Mouse (Mus musculus): ENCODE data around the gene Hdac11. TPM values are rescaled to one million over a fixed set of nuclear protein-coding genes. Genes with fewer than 3 reads are reported as not detected.

Gene Hdac11
- polyA plus RNA-seq, 1 experiment = 1.5 TPM

GRCm38 (mm10) chr6:91124286-91125227 is 31.9 kb upstream of the Hdac11 start:
- Histone ChIP-seq H3K4me3 (replicated peaks) (no peak overlapping the region), H3K36me3 (ENCODE audit: control insufficient read depth) (peaks cover 20% of the 10 kb centered on the region), H3K4me1 (ENCODE audit: control insufficient read depth) (peaks cover 31% of the 10 kb centered on the region), H3K27me3 (ENCODE audit: control insufficient read depth) (peaks cover 55% of the 10 kb centered on the region), H3K9me3 (ENCODE audit: control insufficient read depth, low read length) (peaks cover 22% of the 10 kb centered on the region)
- no peak for TF ChIP-seq TAL1 (IDR thresholded peaks at IDR 0.05; ENCODE audit: low read length)
- TF ChIP-seq GATA1 (IDR thresholded peaks at IDR 0.05; ENCODE audit: low read length) = no peak

GRCm38 (mm10) chr6:91125228-91125585 is 31.3 kb upstream of the Hdac11 start:
- TF ChIP-seq TAL1 (IDR thresholded peaks at IDR 0.05; ENCODE audit: low read length) (no peak), GATA1 (IDR thresholded peaks at IDR 0.05; ENCODE audit: low read length) (no peak)
- Histone ChIP-seq H3K27me3 (ENCODE audit: control insufficient read depth) (peaks cover 55% of the 10 kb centered on the region), H3K9me3 (ENCODE audit: control insufficient read depth, low read length) (peaks cover 22% of the 10 kb centered on the region), H3K4me1 (ENCODE audit: control insufficient read depth) (peaks cover 29% of the 10 kb centered on the region), H3K36me3 (ENCODE audit: control insufficient read depth) (peaks cover 15% of the 10 kb centered on the region), H3K4me3 (replicated peaks) (no peak overlapping the region)

GRCm38 (mm10) chr6:91128996-91129395 is 27.5 kb upstream of the Hdac11 start:
- no peaks in the 10 kb centered on the region for H3K36me3 ChIP-seq (ENCODE audit: control insufficient read depth)
- H3K4me1 ChIP-seq (ENCODE audit: control insufficient read depth) = peaks cover 34% of the 10 kb centered on the region
- TF ChIP-seq GATA1 (IDR thresholded peaks at IDR 0.05; ENCODE audit: low read length) (no peak), TAL1 (IDR thresholded peaks at IDR 0.05; ENCODE audit: low read length) (no peak)
- H3K27me3 ChIP-seq (ENCODE audit: control insufficient read depth) = peaks cover 54% of the 10 kb centered on the region
- no peak overlapping the region for H3K4me3 ChIP-seq (replicated peaks)
- H3K9me3 ChIP-seq (ENCODE audit: control insufficient read depth, low read length) = peaks cover 5% of the 10 kb centered on the region

GRCm38 (mm10) chr6:91130856-91131255 is 25.6 kb upstream of the Hdac11 start:
- TF ChIP-seq TAL1 (IDR thresholded peaks at IDR 0.05; ENCODE audit: low read length) (no peak), GATA1 (IDR thresholded peaks at IDR 0.05; ENCODE audit: low read length) (no peak)
- Histone ChIP-seq H3K27me3 (ENCODE audit: control insufficient read depth) (peaks cover 45% of the 10 kb centered on the region), H3K36me3 (ENCODE audit: control insufficient read depth) (no peaks in the 10 kb centered on the region), H3K4me1 (ENCODE audit: control insufficient read depth) (peaks cover 27% of the 10 kb centered on the region), H3K4me3 (replicated peaks) (no peak overlapping the region), H3K9me3 (ENCODE audit: control insufficient read depth, low read length) (peaks cover 5% of the 10 kb centered on the region)

GRCm38 (mm10) chr6:91137343-91137956 is 19.0 kb upstream of the Hdac11 start:
- Histone ChIP-seq H3K27me3 (ENCODE audit: control insufficient read depth) (peaks cover 42% of the 10 kb centered on the region), H3K36me3 (ENCODE audit: control insufficient read depth) (no peaks in the 10 kb centered on the region), H3K9me3 (ENCODE audit: control insufficient read depth, low read length) (no peaks in the 10 kb centered on the region), H3K4me1 (ENCODE audit: control insufficient read depth) (peaks cover 34% of the 10 kb centered on the region), H3K4me3 (replicated peaks) (no peak overlapping the region)
- TF ChIP-seq GATA1 (IDR thresholded peaks at IDR 0.05; ENCODE audit: low read length) = no peak
- TF ChIP-seq TAL1 (IDR thresholded peaks at IDR 0.05; ENCODE audit: low read length) = no peak

- peaks cover 41% of the 10 kb centered on the region for H3K27me3 ChIP-seq (ENCODE audit: control insufficient read depth)
- H3K4me3 ChIP-seq (replicated peaks) = no peak overlapping the region
- no peaks in the 10 kb centered on the region for H3K36me3 ChIP-seq (ENCODE audit: control insufficient read depth)
- H3K4me1 ChIP-seq (ENCODE audit: control insufficient read depth) = peaks cover 45% of the 10 kb centered on the region
- no peak for TF ChIP-seq GATA1 (IDR thresholded peaks at IDR 0.05; ENCODE audit: low read length)
- no peak for TF ChIP-seq TAL1 (IDR thresholded peaks at IDR 0.05; ENCODE audit: low read length)
- no peaks in the 10 kb centered on the region for H3K9me3 ChIP-seq (ENCODE audit: control insufficient read depth, low read length)
These were observed 16.6 kb upstream of the Hdac11 start for GRCm38 (mm10) chr6:91139846-91140245.

- Histone ChIP-seq H3K4me3 (replicated peaks) (no peak overlapping the region), H3K27me3 (ENCODE audit: control insufficient read depth) (peaks cover 55% of the 10 kb centered on the region), H3K4me1 (ENCODE audit: control insufficient read depth) (peaks cover 36% of the 10 kb centered on the region), H3K9me3 (ENCODE audit: control insufficient read depth, low read length) (peaks cover 6% of the 10 kb centered on the region), H3K36me3 (ENCODE audit: control insufficient read depth) (no peaks in the 10 kb centered on the region)
- TF ChIP-seq TAL1 (IDR thresholded peaks at IDR 0.05; ENCODE audit: low read length) (no peak), GATA1 (IDR thresholded peaks at IDR 0.05; ENCODE audit: low read length) (no peak)
These were observed 11.4 kb upstream of the Hdac11 start for GRCm38 (mm10) chr6:91145056-91145455.

- Histone ChIP-seq H3K4me1 (ENCODE audit: control insufficient read depth) (peaks cover 31% of the 10 kb centered on the region), H3K27me3 (ENCODE audit: control insufficient read depth) (peaks cover 56% of the 10 kb centered on the region), H3K4me3 (replicated peaks) (no peak overlapping the region), H3K9me3 (ENCODE audit: control insufficient read depth, low read length) (peaks cover 6% of the 10 kb centered on the region), H3K36me3 (ENCODE audit: control insufficient read depth) (no peaks in the 10 kb centered on the region)
- TF ChIP-seq TAL1 (IDR thresholded peaks at IDR 0.05; ENCODE audit: low read length) = no peak
- no peak for TF ChIP-seq GATA1 (IDR thresholded peaks at IDR 0.05; ENCODE audit: low read length)
These were observed 10.9 kb upstream of the Hdac11 start for GRCm38 (mm10) chr6:91145572-91145971.

- H3K4me1 ChIP-seq (ENCODE audit: control insufficient read depth) = peaks cover 34% of the 10 kb centered on the region
- TF ChIP-seq GATA1 (IDR thresholded peaks at IDR 0.05; ENCODE audit: low read length) = no peak
- TF ChIP-seq TAL1 (IDR thresholded peaks at IDR 0.05; ENCODE audit: low read length) = no peak
- H3K4me3 ChIP-seq (replicated peaks) = no peak overlapping the region
- H3K27me3 ChIP-seq (ENCODE audit: control insufficient read depth) = peaks cover 62% of the 10 kb centered on the region
- H3K9me3 ChIP-seq (ENCODE audit: control insufficient read depth, low read length) = peaks cover 12% of the 10 kb centered on the region
- no peaks in the 10 kb centered on the region for H3K36me3 ChIP-seq (ENCODE audit: control insufficient read depth)
These were observed 9.9 kb upstream of the Hdac11 start for GRCm38 (mm10) chr6:91146443-91147151.
